12 mouse cellular contexts compared by ENCODE assay signal in the genomic region with DNA sequence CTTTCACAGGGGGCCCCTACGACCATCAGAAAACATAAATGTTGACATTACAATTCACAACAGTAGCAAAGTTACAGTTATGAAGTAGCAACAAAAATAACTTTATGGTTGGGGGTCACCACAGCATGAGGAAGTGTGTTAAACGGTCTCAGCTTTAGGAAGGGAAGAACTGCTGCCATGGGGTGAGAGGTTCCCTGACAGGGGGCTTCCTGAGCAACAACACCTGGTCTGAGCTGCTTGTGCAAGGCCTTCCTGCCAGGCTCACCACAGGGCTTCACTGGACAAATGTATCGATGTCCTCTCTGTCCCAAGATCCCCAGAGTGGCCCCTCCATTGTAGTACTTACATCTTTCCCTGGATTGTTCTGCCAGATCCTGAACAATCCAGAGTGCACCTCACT.
"Had no signal": no experiment of that assay in that cellular context is flagged by ENCODE, and none has a peak within 500 bp of the region (broad histone marks: within the 10 kb centered on the region; RNA-seq: fewer than 3 reads in every experiment).

No protein-coding gene starts in this region.

- DNase-seq: kidney, adult 2 months; kidney, postnatal 25 days; liver; liver, embryonic 13.5 days; liver, postnatal 0 days; lung, postnatal 36 days; thymus, postnatal 36 days had no signal

- H3K27me3 ChIP-seq: liver, embryonic 13.5 days; midbrain, embryonic 15.5 days; neural tube, embryonic 13.5 days had no signal

- H3K27ac ChIP-seq: limb, embryonic 12.5 days; liver, embryonic 13.5 days; lung, embryonic 15.5 days; midbrain, embryonic 10.5 days; midbrain, embryonic 15.5 days; neural tube, embryonic 13.5 days had no signal

- H3K9ac ChIP-seq: limb, embryonic 12.5 days; liver, embryonic 13.5 days; liver, postnatal 0 days; lung, embryonic 15.5 days; midbrain, embryonic 15.5 days; neural tube, embryonic 13.5 days had no signal

- ATAC-seq: liver, postnatal 0 days; midbrain, embryonic 15.5 days had no signal

- H3K4me3 ChIP-seq: limb, embryonic 12.5 days; liver, embryonic 13.5 days; lung, embryonic 15.5 days; midbrain, embryonic 10.5 days; midbrain, embryonic 15.5 days; neural tube, embryonic 13.5 days had no signal

- H3K4me1 ChIP-seq: liver, embryonic 13.5 days; lung, embryonic 15.5 days had no signal

- H3K36me3 ChIP-seq: limb, embryonic 12.5 days; liver, embryonic 13.5 days; lung, embryonic 15.5 days; midbrain, embryonic 10.5 days; midbrain, embryonic 15.5 days; neural tube, embryonic 13.5 days had no signal

- H3K4me2 ChIP-seq: limb, embryonic 12.5 days; liver, embryonic 13.5 days; lung, embryonic 15.5 days; midbrain, embryonic 15.5 days; neural tube, embryonic 13.5 days had no signal

- H3K9me3 ChIP-seq: limb, embryonic 12.5 days; liver, embryonic 13.5 days; lung, embryonic 15.5 days; midbrain, embryonic 15.5 days; neural tube, embryonic 13.5 days had no signal
